In the genomic region with DNA sequence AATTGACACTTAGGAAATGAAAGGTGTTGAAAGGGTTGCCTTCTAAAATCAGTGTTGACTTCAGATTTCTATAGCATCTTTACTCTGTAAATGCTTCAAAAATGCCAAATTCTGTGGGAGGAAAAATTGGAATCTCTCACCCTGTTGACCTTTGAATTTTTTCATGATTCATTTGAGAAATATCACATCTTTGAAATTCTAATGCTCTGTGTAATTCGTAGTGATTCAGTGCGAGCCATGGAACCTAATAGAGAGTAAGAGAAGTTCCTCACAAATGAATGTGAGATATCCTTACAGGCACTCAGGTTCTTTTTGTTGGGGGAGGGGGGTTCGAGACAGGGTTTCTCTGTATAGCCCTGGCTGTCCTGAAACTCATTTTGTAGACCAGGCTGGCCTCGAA, we compare ENCODE assay signal across 18 mouse cellular contexts.
"Had no signal": no experiment of that assay in that cellular context is flagged by ENCODE, and none has a peak within 500 bp of the region (broad histone marks: within the 10 kb centered on the region; RNA-seq: fewer than 3 reads in every experiment).

No protein-coding gene starts in this region.

- H3K9ac ChIP-seq: lung, embryonic 14.5 days; midbrain, embryonic 12.5 days; neural tube, embryonic 13.5 days; neural tube, embryonic 15.5 days had no signal

- H3K27ac ChIP-seq: midbrain, embryonic 10.5 days; midbrain, embryonic 12.5 days; neural tube, embryonic 13.5 days; neural tube, embryonic 15.5 days had no signal

- DNase-seq: lung, adult 18-20 months; lung, embryonic 14.5 days; lung, postnatal 10 days; lung, postnatal 4 days; midbrain, embryonic 14.5 days; retina, postnatal 1 day; right cerebral cortex, adult 18-20 months; right cerebral cortex, postnatal 25 days; right cerebral cortex, postnatal 4 days; thymus, adult 18-20 months; thymus, postnatal 14 days; thymus, postnatal 36 days had no signal

- H3K9me3 ChIP-seq: midbrain, embryonic 10.5 days; midbrain, embryonic 12.5 days; neural tube, embryonic 13.5 days; neural tube, embryonic 15.5 days had no signal

- ATAC-seq: midbrain, embryonic 16.5 days had no signal

- H3K4me2 ChIP-seq: lung, embryonic 14.5 days; midbrain, embryonic 12.5 days; neural tube, embryonic 13.5 days; neural tube, embryonic 15.5 days had no signal

- H3K27me3 ChIP-seq: midbrain, embryonic 12.5 days; neural tube, embryonic 13.5 days; neural tube, embryonic 15.5 days had no signal

- H3K4me3 ChIP-seq: midbrain, embryonic 10.5 days; midbrain, embryonic 12.5 days; myocyte; neural tube, embryonic 13.5 days; neural tube, embryonic 15.5 days had no signal

- H3K4me1 ChIP-seq: midbrain, embryonic 10.5 days; midbrain, embryonic 12.5 days; neural tube, embryonic 13.5 days; neural tube, embryonic 15.5 days had no signal

- H3K36me3 ChIP-seq: midbrain, embryonic 10.5 days; midbrain, embryonic 12.5 days; neural tube, embryonic 13.5 days; neural tube, embryonic 15.5 days had no signal
